Mouse (Mus musculus) forebrain, embryonic 14.5 days (tissue): Measurements from ENCODE around the gene Sept11. TPM values are rescaled to one million over a fixed set of nuclear protein-coding genes. Genes with fewer than 3 reads are reported as not detected.
A peak's percentile ranks its signal among the peaks of the same experiment; 100 is the strongest.

Source experiments
- ATAC-seq: fragments of 200-750 bp; cut with Nextera tagmentation; 2 replicates; pipeline ENCODE4 v1.8.0; 2017; ENCODE audit warnings: mild to moderate bottlenecking, moderate library complexity
- DNase-seq: peaks from one replicate; pipeline ENCODE4 v3.0.0-alpha.2; 2015; ENCODE audit warnings: low spot score
- H3K27ac ChIP-seq: fragments of 300-500 bp; sonication (generic); 2 replicates; pipeline ENCODE4 v1.5.1; 2014; ENCODE audit warnings: low read depth, mild to moderate bottlenecking, control low read depth, low read length, moderate library complexity
- H3K27me3 ChIP-seq: fragments of 300-500 bp; sonication (generic); replicated peaks from 2 replicates; pipeline ENCODE4 v1.6.1; 2014; ENCODE audit warnings: low read length, control low read depth, mixed read lengths; ENCODE audit not compliant: control insufficient read depth, insufficient read depth
- H3K36me3 ChIP-seq: fragments of 300-500 bp; sonication (generic); 2 replicates; pipeline ENCODE4 v1.6.1; 2014; ENCODE audit warnings: low read length, control low read depth; ENCODE audit not compliant: control insufficient read depth, insufficient read depth
- H3K4me1 ChIP-seq: fragments of 300-500 bp; sonication (generic); 2 replicates; pipeline ENCODE4 v1.6.1; 2014; ENCODE audit warnings: antibody characterized with exemption, low read length, control low read depth; ENCODE audit not compliant: control insufficient read depth, insufficient read depth
- H3K4me2 ChIP-seq: fragments of 300-500 bp; sonication (generic); 2 replicates; pipeline ENCODE4 v1.6.1; 2014; ENCODE audit warnings: mild to moderate bottlenecking, control low read depth, low read length
- H3K4me3 ChIP-seq: fragments of 300-500 bp; sonication (generic); 2 replicates; pipeline ENCODE4 v1.5.1; 2014; ENCODE audit warnings: low read depth, low read length, control low read depth
- H3K9ac ChIP-seq: fragments of 300-500 bp; sonication (generic); 2 replicates; pipeline ENCODE4 v1.6.1; 2014; ENCODE audit warnings: mild to moderate bottlenecking, low read length, control low read depth, moderate library complexity
- H3K9me3 ChIP-seq: fragments of 300-500 bp; sonication (generic); replicated peaks from 2 replicates; pipeline ENCODE4 v1.6.1; 2016; ENCODE audit warnings: low read length, control low read depth, mixed read lengths; ENCODE audit not compliant: control insufficient read depth
- WGBS: fragments of 180-500 bp; shearing (Covaris S2); extraction: QIAGEN DNeasy Blood & Tissue Kit; methylation state at CpG from one replicate; pipeline ENCODE4 v1.1.7; 2014; 5-methylcytosine and 5-hydroxymethylcytosine counted together
- polyA plus RNA-seq: library from polyadenylated mRNA; unstranded; fragments of >200 nt; fragmentation: Nextera tagmentation; extraction: Ambion mirVana; gene quantifications from 2 replicates; pipeline ENCODE4 v1.2.1, GENCODE M21; 2014

Sept11 gene
- 149 and 167 TPM in 2 replicates for polyA plus RNA-seq

DNA sequence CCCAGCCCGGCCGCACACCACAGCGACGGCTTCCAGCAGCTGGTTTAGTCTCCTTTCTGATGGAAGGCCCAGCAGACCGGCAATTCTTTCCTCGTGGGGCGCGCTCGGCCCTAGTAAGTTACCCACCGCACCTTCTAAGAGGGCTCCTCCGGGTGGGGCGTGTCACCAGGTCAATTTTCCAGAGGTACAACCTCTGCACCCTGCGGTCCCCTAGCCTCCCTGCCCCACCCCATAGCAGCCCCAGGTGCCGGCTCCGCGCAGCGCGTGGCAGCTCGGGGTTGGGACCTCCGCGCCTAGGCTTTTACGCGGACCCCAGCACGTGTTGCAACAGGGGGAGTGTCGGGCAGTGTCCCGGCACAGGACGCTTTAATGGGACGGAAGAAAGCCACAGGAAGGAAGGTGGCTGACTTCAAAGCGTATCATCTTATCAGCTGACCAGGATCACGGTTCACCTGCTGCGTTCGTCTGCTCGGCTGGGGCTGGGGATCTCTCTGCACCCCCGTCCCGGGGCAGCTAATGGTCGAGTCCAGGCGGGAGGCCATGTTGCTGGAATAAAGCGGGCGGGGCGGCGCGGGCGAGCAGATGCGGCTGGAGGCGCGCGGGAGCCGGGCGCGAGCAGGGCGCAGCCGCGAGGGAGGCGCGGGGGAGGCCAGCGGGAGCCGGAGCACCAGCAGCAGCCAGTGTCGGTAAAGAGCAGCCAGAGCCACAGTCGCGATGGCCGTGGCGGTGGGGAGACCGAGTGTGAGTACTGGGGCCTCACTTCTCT, at the start of gene Sept11:
Gene Sept11, plus strand, starts transcription at position 581 of the 766 bp plus-strand sequence.
- H3K9ac ChIP-seq = peak within 1 kb of the TSS; percentile 90
- under 1% methylated on average over 63 of the region's 63 CpGs for WGBS
- H3K36me3 ChIP-seq = no peaks in the 10 kb centered on the region
- no peaks in the 10 kb centered on the region for H3K9me3 ChIP-seq
- peak within 1 kb of the TSS; percentile 94 for H3K4me2 ChIP-seq
- no peaks in the 10 kb centered on the region for H3K27me3 ChIP-seq
- peak within 1 kb of the TSS; percentile 96 for H3K27ac ChIP-seq
- peak within 1 kb of the TSS; percentile 83 for H3K4me3 ChIP-seq
- peak; percentile 91 for ATAC-seq
- peak; percentile 95 for DNase-seq
- H3K4me1 ChIP-seq = peaks cover 44% of the 10 kb centered on the region

DNA sequence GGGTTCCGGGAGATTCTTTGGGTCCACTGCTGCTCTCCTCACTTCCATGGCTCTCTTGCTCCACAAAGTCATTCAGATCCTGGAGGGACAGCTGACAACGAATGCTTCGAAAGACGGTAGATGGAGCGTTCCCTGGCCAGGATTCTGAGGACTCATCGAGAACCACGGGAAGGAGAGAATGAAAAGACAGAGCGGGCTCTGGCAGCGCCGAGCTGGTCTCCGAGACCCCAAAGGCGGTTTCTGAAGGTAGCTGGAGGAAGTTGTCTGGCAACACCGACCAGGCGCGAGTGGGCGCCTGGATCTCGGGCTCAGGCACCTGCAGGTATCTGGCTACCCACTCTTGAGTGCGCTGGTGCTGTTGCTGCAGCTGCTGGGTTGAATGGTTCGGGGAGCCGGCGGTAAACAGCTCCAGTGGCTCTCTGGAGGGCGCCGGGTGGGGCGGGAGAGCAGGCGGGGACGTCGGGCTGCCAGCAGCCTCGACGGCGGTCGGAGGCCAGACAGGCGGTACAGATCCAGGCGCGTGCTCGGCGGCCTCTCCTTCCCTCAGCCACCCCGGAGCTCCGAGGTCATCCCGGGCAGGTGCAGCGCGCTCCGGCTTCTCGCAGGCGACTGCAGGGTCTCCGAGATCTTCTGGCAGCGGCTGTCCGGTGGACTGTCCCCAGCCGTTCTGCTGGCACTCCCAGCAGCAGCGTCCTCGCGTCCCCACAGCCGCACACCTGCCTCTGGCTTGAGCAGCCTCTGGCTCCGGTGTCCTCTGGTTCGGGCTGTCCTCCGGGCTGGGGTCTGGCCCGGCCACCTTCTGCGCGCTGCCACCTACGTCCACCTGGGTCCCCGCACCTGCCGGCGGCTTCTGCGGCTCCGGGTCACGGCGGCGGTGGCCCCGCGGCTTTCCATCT, 49.3 kb upstream of the Sept11 start:
- Histone ChIP-seq H3K27me3 (peaks cover 57% of the 10 kb centered on the region), H3K36me3 (no peaks in the 10 kb centered on the region), H3K4me1 (peaks cover 18% of the 10 kb centered on the region), H3K27ac (no peak overlapping the region), H3K9me3 (no peaks in the 10 kb centered on the region), H3K4me2 (peak overlapping the region; percentile 94), H3K9ac (peak overlapping the region; percentile 57; the same call in 1 of the 2 replicates), H3K4me3 (peak overlapping the region; percentile 43)
- ATAC-seq (peak; percentile 21), DNase-seq (no peak)
- 2% methylated on average over 64 of the region's 69 CpGs for WGBS

DNA sequence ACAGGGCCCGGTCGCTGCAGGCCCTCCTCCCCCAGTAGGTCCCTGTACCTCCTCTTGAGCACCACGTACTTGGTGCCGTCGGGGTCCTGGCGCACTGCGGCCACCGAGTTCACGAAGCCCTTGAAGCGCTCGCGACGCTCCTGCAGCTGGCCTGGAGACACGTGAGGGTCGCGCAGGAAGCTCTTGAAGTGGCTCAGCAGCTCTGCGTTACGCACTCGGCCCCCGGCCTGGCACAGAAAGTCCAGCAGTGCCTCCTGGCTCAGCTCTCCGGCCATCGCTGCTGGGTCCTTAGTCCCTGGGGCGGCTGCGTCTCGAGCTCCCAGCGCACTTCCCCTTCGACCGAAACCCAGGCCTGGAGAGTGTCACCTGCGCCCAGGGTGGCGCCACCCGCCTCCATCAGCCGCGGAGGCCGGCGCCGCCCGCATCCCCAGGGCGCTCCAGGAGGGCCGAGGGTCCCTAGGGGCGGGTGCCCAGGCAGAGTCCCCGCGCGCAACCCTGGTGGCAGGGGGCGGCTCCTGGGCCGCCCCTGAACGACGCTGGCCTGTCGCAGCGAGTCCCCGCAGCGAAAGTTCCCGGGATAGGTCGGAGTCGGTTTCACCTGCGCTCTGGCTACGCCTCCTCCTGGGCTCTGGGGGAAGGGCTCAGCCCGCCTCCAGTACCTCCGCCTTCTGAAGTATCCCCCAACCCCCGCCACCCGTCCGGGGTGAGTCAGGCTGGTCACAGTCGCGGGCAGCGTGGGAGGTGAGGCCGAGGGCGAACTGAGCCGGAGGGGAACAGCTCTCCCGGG, 48.5 kb upstream of the Sept11 start, which contains the start of gene Sowahb:
Gene Sowahb, minus strand, starts transcription at position 439 of the 787 bp plus-strand sequence.
- no peaks in the 10 kb centered on the region for H3K36me3 ChIP-seq
- H3K4me3 ChIP-seq = peak within 1 kb of the TSS; percentile 43
- peak; percentile 24 for DNase-seq
- peaks cover 63% of the 10 kb centered on the region for H3K27me3 ChIP-seq
- no peak within 1 kb of the TSS for H3K27ac ChIP-seq
- peak within 1 kb of the TSS; percentile 94 for H3K4me2 ChIP-seq
- ATAC-seq = peak; percentile 68
- no peaks in the 10 kb centered on the region for H3K9me3 ChIP-seq
- H3K4me1 ChIP-seq = peaks cover 18% of the 10 kb centered on the region
- under 1% methylated on average over 66 of the region's 68 CpGs for WGBS
- H3K9ac ChIP-seq = peak within 1 kb of the TSS; percentile 57

DNA sequence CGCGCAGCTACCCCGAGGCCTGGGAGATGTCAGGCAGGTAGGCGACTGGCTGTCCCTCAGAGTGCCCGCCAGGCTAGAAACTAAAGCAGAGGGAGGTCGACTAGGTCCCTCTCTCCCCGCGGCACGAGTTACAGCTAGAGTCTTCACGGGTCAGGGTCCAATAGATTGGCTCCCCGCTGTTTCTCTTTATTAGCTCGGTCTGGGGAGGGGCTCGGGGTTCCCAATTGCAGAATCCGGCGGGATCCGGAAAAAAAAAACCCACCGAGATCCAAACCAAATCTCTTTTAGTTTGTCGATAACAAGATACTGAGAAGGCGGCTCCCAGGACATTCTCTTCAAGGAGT, 47.9 kb upstream of the Sept11 start:
- ATAC-seq = 0 out of 2 replicates have a peak, but pooled peaks have one; percentile 8
- Histone ChIP-seq H3K27ac (no peak overlapping the region), H3K36me3 (no peaks in the 10 kb centered on the region), H3K4me1 (peaks cover 18% of the 10 kb centered on the region), H3K9ac (peak overlapping the region; percentile 57), H3K4me2 (peak overlapping the region; percentile 94), H3K4me3 (peak overlapping the region; percentile 43), H3K9me3 (no peaks in the 10 kb centered on the region), H3K27me3 (peaks cover 63% of the 10 kb centered on the region)
- WGBS = 2% methylated on average over 19 of the region's 19 CpGs
- no peak for DNase-seq

DNA sequence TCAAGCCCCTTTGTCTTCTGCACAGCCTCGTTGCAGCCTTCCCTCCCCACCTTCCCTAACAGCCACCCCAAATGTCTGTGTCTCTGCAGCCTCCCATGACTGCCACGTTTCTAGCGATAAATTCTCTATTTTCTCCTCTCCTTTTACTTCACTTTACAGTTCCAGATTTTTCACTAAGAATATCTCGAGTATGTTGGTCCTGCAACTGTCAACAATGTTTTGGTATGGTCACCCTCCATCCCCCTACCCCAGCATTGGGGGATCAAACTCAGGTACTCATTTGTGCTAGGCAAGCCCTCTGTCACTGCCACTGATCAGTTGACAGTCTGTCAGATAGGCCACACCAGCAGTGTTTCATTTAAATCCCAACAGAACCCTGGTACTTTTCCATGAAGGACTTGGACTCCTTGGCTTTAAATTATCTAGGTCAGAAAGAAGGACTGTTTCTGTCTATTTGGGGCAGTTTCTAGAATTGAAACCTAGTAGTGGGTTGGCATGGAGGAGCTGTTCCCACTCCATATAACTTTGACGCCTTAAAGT, 46.9 kb upstream of the Sept11 start:
- Histone ChIP-seq H3K9ac (no peak overlapping the region), H3K27ac (no peak overlapping the region), H3K36me3 (no peaks in the 10 kb centered on the region), H3K4me2 (no peak overlapping the region), H3K27me3 (peaks cover 63% of the 10 kb centered on the region), H3K4me1 (peaks cover 18% of the 10 kb centered on the region), H3K9me3 (no peaks in the 10 kb centered on the region), H3K4me3 (no peak overlapping the region)
- no peak for DNase-seq
- 26% methylated on average over 5 of the region's 5 CpGs for WGBS
- ATAC-seq = no peak

DNA sequence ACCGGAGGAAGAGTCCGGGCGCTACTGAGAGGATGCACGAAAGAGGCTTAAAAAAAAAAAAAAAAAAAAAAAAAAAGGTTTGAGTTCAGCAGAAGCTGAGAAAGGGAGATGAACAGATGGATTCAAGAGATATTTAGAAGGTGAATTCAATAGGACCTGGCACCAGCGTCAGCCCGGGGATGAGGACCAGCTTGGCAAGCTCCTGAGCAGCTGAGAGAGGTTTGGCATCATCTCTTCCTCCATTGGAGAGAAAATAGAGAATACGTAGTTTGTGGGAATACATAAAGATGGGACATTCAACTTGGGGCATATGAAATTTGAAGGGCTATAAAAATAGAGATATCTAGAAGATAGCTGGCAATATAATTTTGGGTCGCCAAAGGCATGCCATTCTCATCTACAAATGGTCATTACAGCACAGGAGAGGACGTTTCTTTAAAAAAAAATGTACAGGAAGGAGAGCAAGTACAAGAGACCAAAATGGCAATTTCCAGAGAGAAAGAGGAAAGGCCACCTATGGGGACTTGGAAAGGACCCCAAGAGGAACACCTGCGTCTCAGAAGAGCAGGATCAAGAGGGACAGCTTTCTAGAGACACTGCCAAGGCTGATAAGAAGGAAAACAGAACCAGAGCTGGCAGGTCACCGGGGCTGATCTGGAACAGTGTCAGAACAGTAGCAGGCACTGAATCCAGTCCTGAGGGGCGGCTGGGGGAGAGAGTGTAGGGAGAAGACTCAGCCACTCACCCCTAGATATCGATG, 44.6 kb upstream of the Sept11 start:
- peaks cover 20% of the 10 kb centered on the region for H3K4me1 ChIP-seq
- DNase-seq (peak; percentile 48), ATAC-seq (no peak)
- peaks cover 45% of the 10 kb centered on the region for H3K27me3 ChIP-seq
- H3K36me3 ChIP-seq = no peaks in the 10 kb centered on the region
- no peak overlapping the region for H3K9ac ChIP-seq
- no peaks in the 10 kb centered on the region for H3K9me3 ChIP-seq
- H3K4me3 ChIP-seq = no peak overlapping the region
- WGBS = 63% methylated on average over 13 of the region's 13 CpGs
- H3K4me2 ChIP-seq = no peak overlapping the region
- no peak overlapping the region for H3K27ac ChIP-seq

DNA sequence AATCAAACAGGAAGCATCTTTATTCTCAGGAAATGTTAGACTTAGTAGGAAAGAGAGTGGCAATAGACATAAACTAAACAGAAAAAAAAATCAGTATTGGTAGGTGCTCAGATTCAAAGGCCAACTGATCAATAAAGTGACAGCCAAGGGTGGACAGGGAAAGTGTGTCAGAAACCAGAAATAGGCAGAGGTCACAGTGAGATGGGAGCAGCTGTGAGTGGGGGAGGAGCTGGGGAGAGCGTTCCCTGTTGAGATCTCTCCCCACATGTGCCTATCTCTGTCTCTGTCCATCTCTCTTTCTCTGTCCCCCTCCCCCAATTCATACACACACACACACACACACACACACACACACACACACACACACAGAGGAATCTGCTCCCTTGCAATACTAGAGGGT, 43.3 kb upstream of the Sept11 start:
- H3K27me3 ChIP-seq = peaks cover 31% of the 10 kb centered on the region
- no peak overlapping the region for H3K4me2 ChIP-seq
- peaks cover 9% of the 10 kb centered on the region for H3K4me1 ChIP-seq
- ATAC-seq (no peak), DNase-seq (no peak)
- 71% methylated on average over 1 of the region's 1 CpGs for WGBS
- H3K9ac ChIP-seq = no peak overlapping the region
- H3K4me3 ChIP-seq = no peak overlapping the region
- H3K9me3 ChIP-seq = no peaks in the 10 kb centered on the region
- no peak overlapping the region for H3K27ac ChIP-seq
- H3K36me3 ChIP-seq = no peaks in the 10 kb centered on the region

DNA sequence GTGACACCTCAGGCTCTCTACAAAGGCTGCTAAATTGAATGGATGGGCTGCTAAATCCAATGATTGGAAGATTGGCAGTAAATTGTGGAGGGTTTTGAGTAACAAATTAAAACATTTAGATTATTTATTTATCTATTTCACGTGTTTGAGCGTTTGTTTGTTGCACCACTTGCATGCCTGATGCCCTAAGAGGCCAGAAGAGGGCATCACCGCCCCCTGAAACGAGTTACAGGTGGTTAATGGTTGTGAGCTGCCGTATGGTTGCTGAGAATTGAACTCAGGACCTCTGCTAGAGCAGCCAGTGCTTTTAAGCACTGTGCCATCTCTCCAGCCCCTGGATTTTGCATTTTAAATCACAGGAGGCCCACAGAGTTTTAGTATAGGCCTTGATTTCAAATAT, 42.2 kb upstream of the Sept11 start:
- WGBS = 44% methylated on average over 5 of the region's 5 CpGs
- DNase-seq = no peak

More for the DNA sequence above, 42.2 kb upstream of the Sept11 start:
- Histone ChIP-seq H3K4me3 (no peak overlapping the region), H3K9ac (no peak overlapping the region), H3K4me2 (no peak overlapping the region), H3K27ac (no peak overlapping the region), H3K9me3 (no peaks in the 10 kb centered on the region), H3K36me3 (no peaks in the 10 kb centered on the region), H3K27me3 (peaks cover 21% of the 10 kb centered on the region), H3K4me1 (0 out of 2 replicates have a peak, but pooled peaks cover 4% of the 10 kb centered on the region)
- no peak for ATAC-seq
